Comparison of ENCODE assay signal across 9 mouse cellular contexts in the genomic region with DNA sequence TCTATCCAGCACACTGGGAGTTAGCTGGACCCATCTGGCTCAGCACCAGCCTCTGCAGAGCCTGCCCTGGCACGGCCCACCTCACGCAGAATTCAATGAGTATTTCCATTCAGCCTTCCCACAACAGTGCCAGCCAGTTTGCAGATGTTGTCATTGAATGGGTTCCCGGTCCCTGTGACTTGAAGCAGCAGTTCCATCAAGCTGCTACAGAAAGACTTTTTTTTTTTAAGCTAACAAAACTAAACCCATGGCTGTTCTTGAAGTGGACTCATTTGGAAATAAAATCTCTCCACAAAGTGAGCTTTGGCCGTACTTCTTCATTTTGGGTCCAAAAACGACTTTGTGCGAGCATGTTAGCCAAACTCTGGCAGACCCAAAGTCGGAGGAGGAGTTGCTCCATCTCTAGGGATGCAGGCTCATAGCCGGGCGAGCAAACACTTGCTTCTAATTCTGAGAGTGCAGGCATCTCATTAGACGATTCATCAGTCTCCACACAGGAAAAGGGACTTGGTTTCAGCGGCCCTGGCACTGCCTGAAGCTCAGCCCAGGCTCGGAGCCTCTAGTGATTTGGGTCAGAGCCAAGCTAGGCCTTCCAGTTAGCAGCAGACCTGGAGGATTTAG.
DNase-seq lines count a peak whose midpoint lies in the region; ATAC-seq and TF ChIP-seq lines count a peak whose summit lies in the region.
"Had no signal": no experiment of that assay in that cellular context is flagged by ENCODE, and none has a peak within 500 bp of the region (broad histone marks: within the 10 kb centered on the region; RNA-seq: fewer than 3 reads in every experiment).

No protein-coding gene starts in this region.

- H3K4me1 ChIP-seq in hindbrain, postnatal 0 days (ENCODE audit: insufficient read depth, low read length) = no peaks in the 10 kb centered on the region
- H3K4me1 ChIP-seq in hindbrain, embryonic 13.5 days (replicated peaks) = no peaks in the 10 kb centered on the region
- peaks cover 5% of the 10 kb centered on the region; the same call in 1 of the 2 replicates for H3K4me1 ChIP-seq in embryonic facial prominence, embryonic 14.5 days (ENCODE audit: control insufficient read depth, insufficient read depth, low read length)
- no peaks in the 10 kb centered on the region for H3K4me1 ChIP-seq in stomach, postnatal 0 days (replicated peaks; ENCODE audit: control insufficient read depth, insufficient read depth)
- H3K4me1 ChIP-seq: liver, embryonic 15.5 days had no signal

- H3K9me3 ChIP-seq in hindbrain, postnatal 0 days (ENCODE audit: low read length) = no peaks in the 10 kb centered on the region
- H3K9me3 ChIP-seq in hindbrain, embryonic 13.5 days = no peaks in the 10 kb centered on the region
- H3K9me3 ChIP-seq in embryonic facial prominence, embryonic 14.5 days (ENCODE audit: control insufficient read depth, low read length) = no peaks in the 10 kb centered on the region
- no peaks in the 10 kb centered on the region for H3K9me3 ChIP-seq in stomach, postnatal 0 days (ENCODE audit: control insufficient read depth, low read length)
- H3K9me3 ChIP-seq: liver, embryonic 15.5 days had no signal

- no peaks in the 10 kb centered on the region for H3K36me3 ChIP-seq in hindbrain, postnatal 0 days (ENCODE audit: insufficient read depth, low read length)
- H3K36me3 ChIP-seq in hindbrain, embryonic 13.5 days = no peaks in the 10 kb centered on the region
- no peaks in the 10 kb centered on the region for H3K36me3 ChIP-seq in embryonic facial prominence, embryonic 14.5 days (ENCODE audit: control insufficient read depth, insufficient read depth, low read length)
- H3K36me3 ChIP-seq in stomach, postnatal 0 days (ENCODE audit: control insufficient read depth, insufficient read depth, low read length) = no peaks in the 10 kb centered on the region
- H3K36me3 ChIP-seq: liver, embryonic 15.5 days had no signal

- H3K27ac ChIP-seq in hindbrain, postnatal 0 days = peak overlapping the region; percentile 5; the same call in 1 of the 2 replicates
- no peak overlapping the region for H3K27ac ChIP-seq in hindbrain, embryonic 13.5 days
- no peak overlapping the region; the same call in 1 of the 2 replicates for H3K27ac ChIP-seq in embryonic facial prominence, embryonic 14.5 days (replicated peaks; ENCODE audit: low read depth, low read length)
- peak overlapping the region; percentile 28; the same call in 1 of the 2 replicates for H3K27ac ChIP-seq in layer of hippocampus, adult 2 months
- H3K27ac ChIP-seq in stomach, postnatal 0 days (replicated peaks) = no peak overlapping the region
- H3K27ac ChIP-seq: liver, embryonic 15.5 days had no signal

- no peak overlapping the region for H3K4me2 ChIP-seq in hindbrain, postnatal 0 days (ENCODE audit: low read depth, low read length)
- no peak overlapping the region for H3K4me2 ChIP-seq in hindbrain, embryonic 13.5 days
- no peak overlapping the region for H3K4me2 ChIP-seq in embryonic facial prominence, embryonic 14.5 days (ENCODE audit: low read depth, low read length)
- H3K4me2 ChIP-seq in stomach, postnatal 0 days (replicated peaks; ENCODE audit: low read depth) = no peak overlapping the region
- H3K4me2 ChIP-seq: liver, embryonic 15.5 days had no signal

- WGBS in hindbrain, postnatal 0 days = 47% methylated on average over 12 of the region's 12 CpGs
- 77% methylated on average over 12 of the region's 12 CpGs for WGBS in hindbrain, embryonic 13.5 days
- 44% methylated on average over 12 of the region's 12 CpGs for WGBS in embryonic facial prominence, embryonic 14.5 days
- 57% methylated on average over 12 of the region's 12 CpGs for WGBS in stomach, postnatal 0 days

- H3K4me3 ChIP-seq in hindbrain, postnatal 0 days (ENCODE audit: low read length) = no peak overlapping the region
- H3K4me3 ChIP-seq in hindbrain, embryonic 13.5 days = no peak overlapping the region
- no peak overlapping the region for H3K4me3 ChIP-seq in embryonic facial prominence, embryonic 14.5 days (ENCODE audit: low read depth, low read length)
- no peak overlapping the region for H3K4me3 ChIP-seq in layer of hippocampus, adult 2 months
- no peak overlapping the region for H3K4me3 ChIP-seq in stomach, postnatal 0 days (ENCODE audit: low read depth, low read length)
- H3K4me3 ChIP-seq: liver, embryonic 15.5 days had no signal

- TF ChIP-seq EP300 in stomach, postnatal 0 days (optimal IDR thresholded peaks at IDR 0.05) = no peak

- DNase-seq in hindbrain, postnatal 0 days (ENCODE audit: low spot score) = peak; percentile 86
- DNase-seq in embryonic facial prominence, embryonic 14.5 days (ENCODE audit: low spot score) = peak; percentile 87
- peak; percentile 52 to 69 for DNase-seq in layer of hippocampus, adult 2 months (ENCODE audit: low spot score in 2 of 2)
- DNase-seq in right cerebral cortex, adult 18-20 months = peak; percentile 70
- DNase-seq in stomach, postnatal 0 days (ENCODE audit: low spot score) = no peak
- no peak for DNase-seq in kidney, adult 11 months
- DNase-seq in kidney, adult 18-20 months = no peak

- TF ChIP-seq CTCF in hindbrain, postnatal 0 days (IDR thresholded peaks at IDR 0.05; ENCODE audit: low read depth) = no peak
- no peak for TF ChIP-seq CTCF in layer of hippocampus, adult 2 months (conservative IDR thresholded peaks at IDR 0.05)
- TF ChIP-seq CTCF in stomach, postnatal 0 days (IDR thresholded peaks at IDR 0.05; ENCODE audit: low read depth) = no peak

- H3K27me3 ChIP-seq in hindbrain, postnatal 0 days (ENCODE audit: insufficient read depth, low read length) = no peaks in the 10 kb centered on the region
- no peaks in the 10 kb centered on the region for H3K27me3 ChIP-seq in hindbrain, embryonic 13.5 days
- H3K27me3 ChIP-seq in embryonic facial prominence, embryonic 14.5 days (replicated peaks; ENCODE audit: control insufficient read depth, insufficient read depth, low read length) = no peaks in the 10 kb centered on the region
- H3K27me3 ChIP-seq in stomach, postnatal 0 days (ENCODE audit: control insufficient read depth, insufficient read depth, low read length) = no peaks in the 10 kb centered on the region
- H3K27me3 ChIP-seq: liver, embryonic 15.5 days had no signal

- H3K9ac ChIP-seq in hindbrain, postnatal 0 days (replicated peaks; ENCODE audit: low read length) = no peak overlapping the region
- no peak overlapping the region for H3K9ac ChIP-seq in hindbrain, embryonic 13.5 days
- no peak overlapping the region for H3K9ac ChIP-seq in embryonic facial prominence, embryonic 14.5 days (ENCODE audit: low read depth, low read length)
- H3K9ac ChIP-seq in stomach, postnatal 0 days (ENCODE audit: low read length) = no peak overlapping the region
- H3K9ac ChIP-seq: liver, embryonic 15.5 days had no signal

- ATAC-seq in hindbrain, postnatal 0 days = peak; percentile 93
- no peak for ATAC-seq in hindbrain, embryonic 13.5 days (ENCODE audit: low FRiP score)
- peak; percentile 68 for ATAC-seq in embryonic facial prominence, embryonic 14.5 days (ENCODE audit: low read depth)
- no peak for ATAC-seq in stomach, postnatal 0 days (ENCODE audit: low FRiP score, low TSS enrichment)

Comparison
In these comparisons a context has a peak if more than half of its experiments do, and no peak if none do; other contexts are left out.
1. ATAC-seq: peak in hindbrain, postnatal 0 days (single experiment) and embryonic facial prominence, embryonic 14.5 days (single experiment); none in hindbrain, embryonic 13.5 days (single experiment) and stomach, postnatal 0 days (single experiment).
2. H3K27ac ChIP-seq: peak in hindbrain, postnatal 0 days (single experiment) and layer of hippocampus, adult 2 months (single experiment); none in hindbrain, embryonic 13.5 days (single experiment), embryonic facial prominence, embryonic 14.5 days (single experiment) and stomach, postnatal 0 days (single experiment).
3. DNase-seq: peak in hindbrain, postnatal 0 days (single experiment), embryonic facial prominence, embryonic 14.5 days (single experiment), layer of hippocampus, adult 2 months (2 of 2) and right cerebral cortex, adult 18-20 months (single experiment); none in stomach, postnatal 0 days (single experiment), kidney, adult 11 months (single experiment) and kidney, adult 18-20 months (single experiment).